Mouse (Mus musculus) layer of hippocampus, postnatal 36 days (tissue): Measurements from ENCODE around the gene Tjp1. TPM values are rescaled to one million over a fixed set of nuclear protein-coding genes. Genes with fewer than 3 reads are reported as not detected.

Experiments used
- total RNA-seq, 2 experiments: library from RNA; stranded (reverse); gene quantifications; 2 replicates each; pipeline ENCODE4 v1.2.3; 2021

Gene Tjp1
- total RNA-seq, 2 experiments from 2014 or later, result 137 to 166 TPM

Other genes with a start within 250 kb of the Tjp1 start
- gene Tarsl2, start 117.1 kb upstream of the Tjp1 start, total RNA-seq, result 10 to 100 TPM; 33.9 to 34.3 TPM
- gene Tm2d3, start 163.4 kb upstream of the Tjp1 start, total RNA-seq, result 10 to 100 TPM; 45.2 to 51.5 TPM